Mouse (Mus musculus) intestine, postnatal 0 days (tissue): Measurements from ENCODE around the gene Rasal2. TPM values are rescaled to one million over a fixed set of nuclear protein-coding genes. Genes with fewer than 3 reads are reported as not detected.

ENCODE experiments used
- ATAC-seq: fragments of 200-750 bp; cut with Nextera tagmentation; 2 replicates; pipeline ENCODE4 v1.8.0; 2017; ENCODE audit warnings: mild to moderate bottlenecking, moderate TSS enrichment, moderate library complexity
- H3K27ac ChIP-seq: fragments of 300-500 bp; sonication (generic); 2 replicates; pipeline ENCODE4 v1.5.1; 2014; ENCODE audit warnings: mild to moderate bottlenecking, low read depth, low read length, moderate library complexity
- H3K27me3 ChIP-seq: fragments of 300-500 bp; sonication (generic); replicated peaks from 2 replicates; pipeline ENCODE4 v1.6.1; 2014; ENCODE audit warnings: low read length, mixed read lengths; ENCODE audit not compliant: control insufficient read depth, insufficient read depth
- H3K36me3 ChIP-seq: fragments of 300-500 bp; sonication (generic); 2 replicates; pipeline ENCODE4 v1.6.1; 2014; ENCODE audit warnings: mild to moderate bottlenecking, moderate library complexity; ENCODE audit not compliant: control insufficient read depth, insufficient read depth
- H3K4me1 ChIP-seq: fragments of 300-500 bp; sonication (generic); replicated peaks from 2 replicates; pipeline ENCODE4 v1.6.1; 2014; ENCODE audit warnings: antibody characterized with exemption, low read length, mixed read lengths; ENCODE audit not compliant: control insufficient read depth, insufficient read depth
- H3K4me2 ChIP-seq: fragments of 300-500 bp; sonication (generic); replicated peaks from 2 replicates; pipeline ENCODE4 v1.6.1; 2014; ENCODE audit warnings: low read depth, mild to moderate bottlenecking, moderate library complexity
- H3K4me3 ChIP-seq: fragments of 300-500 bp; sonication (generic); 2 replicates; pipeline ENCODE4 v1.5.1; 2014; ENCODE audit warnings: low read depth, low read length
- H3K9ac ChIP-seq: fragments of 300-500 bp; sonication (generic); 2 replicates; pipeline ENCODE4 v1.6.1; 2014; ENCODE audit warnings: mild to moderate bottlenecking, low read depth, low read length
- H3K9me3 ChIP-seq: fragments of 300-500 bp; sonication (generic); 2 replicates; pipeline ENCODE4 v1.6.1; 2016; ENCODE audit warnings: mixed run types; ENCODE audit not compliant: control insufficient read depth
- CTCF ChIP-seq: sonication (generic); IDR thresholded peaks from 2 replicates; pipeline ENCODE4 v1.5.1; 2016; ENCODE audit warnings: low read depth, mild to moderate bottlenecking, control low read depth, antibody characterized with exemption, moderate library complexity
- WGBS: fragments of 180-500 bp; shearing (Covaris S2); extraction: QIAGEN DNeasy Blood & Tissue Kit; methylation state at CpG from one replicate; pipeline ENCODE4 v1.1.7; 2014; 5-methylcytosine and 5-hydroxymethylcytosine counted together
- polyA plus RNA-seq: library from polyadenylated mRNA; unstranded; fragments of >200 nt; fragmentation: Nextera tagmentation; extraction: Ambion mirVana; gene quantifications from 2 replicates; pipeline ENCODE4 v1.2.1, GENCODE M21; 2015

Gene Rasal2
- polyA plus RNA-seq, 1 experiment from 2014 or later: 5.3 TPM

DNA sequence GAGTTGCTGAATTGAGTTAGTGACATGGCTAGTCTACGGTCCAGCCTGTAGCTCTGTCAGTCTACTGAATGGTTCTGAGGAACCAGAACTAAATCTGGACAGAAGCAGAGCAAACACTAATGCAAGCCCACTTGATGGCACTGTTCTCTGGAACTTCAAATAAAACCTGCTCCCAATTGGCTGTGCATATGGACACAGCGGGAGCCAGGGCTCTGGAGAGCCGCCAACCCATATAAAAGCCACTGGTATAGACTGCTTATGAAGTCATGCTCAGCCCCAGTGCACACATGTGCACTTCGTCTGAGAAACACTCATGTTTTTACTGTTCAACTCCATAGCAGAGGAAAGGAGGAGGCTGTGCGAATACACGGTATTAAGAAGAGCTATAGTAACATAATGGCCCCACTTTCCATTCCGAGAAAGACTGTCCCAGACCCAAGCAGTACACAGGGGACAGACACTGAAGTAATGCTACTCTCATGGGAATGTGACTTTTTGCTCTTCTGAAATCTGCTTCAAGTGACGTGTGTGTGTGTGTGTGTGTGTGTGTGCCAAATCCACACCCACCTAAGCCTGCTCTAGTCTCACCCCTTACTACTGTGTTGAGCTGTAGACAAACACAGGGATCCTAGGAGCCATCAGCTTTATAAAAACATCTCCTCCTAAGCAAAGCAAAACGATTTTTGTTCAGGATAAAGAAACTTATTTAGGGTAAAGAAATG lies 275.1 kb downstream of the Rasal2 start:
- no peaks in the 10 kb centered on the region for H3K27me3 ChIP-seq
- H3K9ac ChIP-seq: no peak overlapping the region
- H3K4me3 ChIP-seq: no peak overlapping the region
- TF ChIP-seq CTCF: peak; percentile 23; the same call in 1 of the 2 replicates
- H3K27ac ChIP-seq: no peak overlapping the region
- H3K36me3 ChIP-seq: no peaks in the 10 kb centered on the region
- H3K4me2 ChIP-seq: no peak overlapping the region
- WGBS: 81% methylated on average over 9 of the region's 9 CpGs
- no peak for ATAC-seq
- no peaks in the 10 kb centered on the region for H3K9me3 ChIP-seq
- H3K4me1 ChIP-seq: no peaks in the 10 kb centered on the region

DNA sequence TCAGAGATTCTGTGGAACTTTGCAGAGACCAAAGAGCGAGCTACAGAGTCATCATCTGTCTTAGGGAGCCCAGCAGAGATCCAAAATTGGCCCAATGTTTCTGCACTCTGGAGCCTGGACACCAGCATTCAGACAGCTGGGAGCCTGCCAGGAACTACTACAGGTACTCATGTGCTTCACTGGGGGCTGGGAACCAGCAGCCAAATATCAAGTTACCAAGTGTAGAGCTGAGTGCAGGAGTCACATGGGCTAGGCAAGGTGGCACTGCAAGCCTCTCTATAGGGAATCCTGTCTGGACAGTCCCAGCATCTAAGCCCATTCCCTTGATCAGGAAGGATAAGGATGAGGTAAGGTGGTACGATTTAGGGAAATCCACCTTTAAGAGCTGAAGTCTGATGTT lies 284.2 kb downstream of the Rasal2 start:
- H3K9me3 ChIP-seq: no peaks in the 10 kb centered on the region
- no peaks in the 10 kb centered on the region for H3K36me3 ChIP-seq
- H3K27me3 ChIP-seq: no peaks in the 10 kb centered on the region
- H3K4me3 ChIP-seq: no peak overlapping the region
- 94% methylated on average over 2 of the region's 2 CpGs for WGBS
- H3K27ac ChIP-seq: no peak overlapping the region
- no peak for TF ChIP-seq CTCF
- no peak overlapping the region for H3K4me2 ChIP-seq
- no peak for ATAC-seq
- no peak overlapping the region for H3K9ac ChIP-seq
- H3K4me1 ChIP-seq: no peaks in the 10 kb centered on the region

DNA sequence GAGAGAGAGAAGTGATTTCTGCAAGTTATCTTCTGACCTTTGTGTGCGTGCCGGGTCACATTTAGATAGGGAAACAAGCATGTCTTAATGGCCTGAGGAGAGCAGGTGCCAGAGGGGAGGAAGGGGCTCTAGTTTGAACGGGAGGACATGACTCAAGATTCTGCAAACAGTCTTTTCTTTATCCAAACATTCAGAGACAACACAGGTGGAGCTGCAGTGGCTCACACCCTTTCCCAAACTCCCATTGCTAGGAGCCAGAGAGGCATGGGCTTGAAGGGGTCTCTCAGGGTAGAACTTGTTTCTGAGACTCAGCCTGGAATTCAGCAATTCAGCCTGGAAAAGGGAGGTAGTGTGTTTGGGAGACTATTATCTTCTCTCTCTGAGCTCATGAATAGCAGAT lies 288.6 kb downstream of the Rasal2 start:
- H3K27ac ChIP-seq: no peak overlapping the region
- ATAC-seq: no peak
- no peaks in the 10 kb centered on the region for H3K4me1 ChIP-seq
- no peak overlapping the region for H3K4me2 ChIP-seq
- H3K9me3 ChIP-seq: no peaks in the 10 kb centered on the region
- no peak for TF ChIP-seq CTCF
- H3K36me3 ChIP-seq: no peaks in the 10 kb centered on the region
- H3K4me3 ChIP-seq: no peak overlapping the region
- no peaks in the 10 kb centered on the region for H3K27me3 ChIP-seq
- WGBS: 30% methylated on average over 3 of the region's 3 CpGs
- H3K9ac ChIP-seq: no peak overlapping the region

DNA sequence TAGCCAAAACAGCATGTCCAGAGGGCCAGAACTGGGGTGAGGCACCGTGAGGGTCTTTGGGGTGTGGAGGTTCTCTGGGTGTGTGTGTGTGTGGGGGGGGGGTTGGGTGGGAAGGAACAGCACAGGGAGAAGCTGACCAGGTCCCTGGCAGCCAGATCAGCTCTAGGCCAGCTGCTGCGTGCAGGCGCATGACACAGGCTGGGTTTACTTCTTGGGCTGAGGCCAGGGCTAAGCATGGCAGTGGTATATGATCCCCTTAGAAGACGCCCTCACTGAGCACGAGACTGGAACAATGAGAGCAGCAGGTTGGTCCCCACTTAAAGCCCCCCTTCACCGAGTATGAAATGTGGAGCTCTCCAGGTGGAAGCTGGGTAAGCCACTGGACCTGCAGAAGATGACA lies 293.2 kb downstream of the Rasal2 start:
- WGBS: 79% methylated on average over 6 of the region's 6 CpGs
- Histone ChIP-seq H3K4me2 (no peak overlapping the region), H3K36me3 (no peaks in the 10 kb centered on the region), H3K9ac (no peak overlapping the region), H3K9me3 (no peaks in the 10 kb centered on the region), H3K27me3 (no peaks in the 10 kb centered on the region), H3K4me1 (no peaks in the 10 kb centered on the region), H3K4me3 (no peak overlapping the region), H3K27ac (no peak overlapping the region)
- TF ChIP-seq CTCF: no peak
- ATAC-seq: no peak

DNA sequence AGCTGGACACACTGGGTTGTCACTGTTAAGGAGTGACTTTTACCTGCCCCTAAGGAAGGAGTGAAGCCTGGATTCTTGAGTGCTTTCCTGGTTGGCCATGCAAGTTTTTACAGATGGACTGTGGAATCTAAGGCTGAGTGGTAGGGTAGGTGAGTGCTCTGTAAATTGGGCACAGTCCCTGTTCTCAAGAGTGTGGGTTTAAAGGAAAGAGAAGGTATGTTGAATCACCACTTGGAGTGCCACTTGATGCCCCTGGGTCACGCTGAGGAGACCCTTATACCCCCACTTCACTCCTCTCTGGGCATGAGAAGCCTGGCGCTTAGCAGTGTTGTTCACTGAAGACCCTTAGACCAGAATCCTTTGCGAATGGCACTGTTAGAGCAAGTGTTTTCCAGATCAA lies 295.0 kb downstream of the Rasal2 start:
- Histone ChIP-seq H3K4me3 (no peak overlapping the region), H3K4me2 (no peak overlapping the region), H3K27me3 (no peaks in the 10 kb centered on the region), H3K27ac (no peak overlapping the region), H3K9me3 (no peaks in the 10 kb centered on the region), H3K9ac (no peak overlapping the region), H3K4me1 (no peaks in the 10 kb centered on the region), H3K36me3 (no peaks in the 10 kb centered on the region)
- no peak for ATAC-seq
- TF ChIP-seq CTCF: no peak
- 85% methylated on average over 3 of the region's 3 CpGs for WGBS

DNA sequence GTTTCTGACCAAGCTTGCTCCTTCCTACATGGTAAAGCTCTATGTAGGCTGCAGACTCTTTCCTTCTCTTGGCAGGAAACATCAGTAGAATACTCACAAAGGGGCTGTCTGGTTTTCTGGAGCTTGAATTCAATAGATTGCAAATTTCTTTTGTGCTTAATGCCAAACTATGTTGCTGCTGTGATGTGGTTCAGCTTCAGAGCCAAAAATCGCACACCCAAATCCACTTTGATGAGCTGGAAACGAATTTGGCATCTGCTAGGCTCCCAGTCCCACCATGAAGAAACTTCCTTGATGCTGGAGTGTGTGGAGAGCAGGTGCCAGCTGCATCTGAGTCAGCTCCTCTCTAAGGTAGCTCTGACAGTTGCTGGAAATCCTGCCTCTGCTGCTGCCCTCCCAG lies 297.9 kb downstream of the Rasal2 start:
- no peak for ATAC-seq
- 77% methylated on average over 2 of the region's 2 CpGs for WGBS
- Histone ChIP-seq H3K4me2 (no peak overlapping the region), H3K4me3 (no peak overlapping the region), H3K36me3 (no peaks in the 10 kb centered on the region), H3K9me3 (no peaks in the 10 kb centered on the region), H3K27me3 (no peaks in the 10 kb centered on the region), H3K27ac (no peak overlapping the region), H3K9ac (no peak overlapping the region), H3K4me1 (no peaks in the 10 kb centered on the region)
- TF ChIP-seq CTCF: no peak

DNA sequence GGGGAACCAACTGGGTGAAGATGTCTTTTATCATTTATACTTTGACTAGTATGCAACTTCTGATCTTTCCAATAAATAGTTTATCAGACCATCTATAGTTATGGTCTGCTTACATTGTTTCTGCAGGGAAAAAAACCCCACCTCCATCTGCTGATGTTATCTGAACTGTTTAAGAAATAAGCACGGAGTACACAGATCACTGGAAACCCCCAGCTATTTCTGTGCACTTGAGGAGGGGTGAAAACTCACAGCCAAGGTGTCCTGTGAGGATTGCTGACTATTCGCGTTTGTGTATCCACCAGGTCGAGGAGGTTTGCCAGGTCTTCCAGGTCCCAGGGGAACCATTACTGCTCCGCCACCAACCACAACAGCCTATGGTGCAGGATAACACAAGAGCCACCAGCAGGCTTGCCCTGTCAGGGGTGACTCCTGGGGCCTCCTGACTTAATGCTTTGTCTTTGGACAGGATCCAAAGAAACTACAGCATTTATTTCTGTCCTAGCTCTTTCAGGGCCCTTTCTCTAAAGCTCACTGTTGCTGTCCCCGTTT lies 302.0 kb downstream of the Rasal2 start:
- Histone ChIP-seq H3K4me3 (no peak overlapping the region), H3K9ac (no peak overlapping the region), H3K36me3 (no peaks in the 10 kb centered on the region), H3K4me1 (no peaks in the 10 kb centered on the region), H3K4me2 (no peak overlapping the region), H3K27ac (no peak overlapping the region), H3K9me3 (no peaks in the 10 kb centered on the region), H3K27me3 (no peaks in the 10 kb centered on the region)
- no peak for TF ChIP-seq CTCF
- WGBS: 65% methylated on average over 6 of the region's 6 CpGs
- ATAC-seq: no peak
